Mouse (Mus musculus) lung, postnatal 25 days (tissue): ENCODE measurements around the gene Bicra.
A peak's percentile ranks its signal among the peaks of the same experiment; 100 is the strongest.

Source experiments
- DNase-seq: peaks from one replicate; pipeline ENCODE4 v3.0.0; 2022; ENCODE audit warnings: low spot score

Gene Bicra

DNA sequence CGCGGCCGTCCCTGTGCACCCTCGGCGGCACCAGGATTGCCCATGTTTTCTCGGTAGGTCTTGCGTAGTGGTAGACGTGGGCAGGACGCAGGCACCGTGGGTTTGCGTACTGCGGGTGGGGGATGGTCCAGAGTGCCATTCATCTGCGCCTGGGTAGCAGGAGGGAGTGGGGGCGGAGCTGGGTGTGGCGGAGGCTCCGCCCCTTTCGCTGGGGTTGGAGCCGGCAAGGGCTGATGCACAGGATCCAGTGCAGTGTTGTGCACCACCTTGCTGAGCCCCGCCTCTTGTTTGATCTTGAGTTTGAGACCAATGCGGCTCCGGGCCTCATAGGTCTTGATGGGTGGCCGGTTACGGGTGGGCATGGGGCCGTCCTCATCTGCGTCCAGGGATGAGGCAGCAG lies 75.5 kb downstream of the Bicra start:
- no peak for DNase-seq

DNA sequence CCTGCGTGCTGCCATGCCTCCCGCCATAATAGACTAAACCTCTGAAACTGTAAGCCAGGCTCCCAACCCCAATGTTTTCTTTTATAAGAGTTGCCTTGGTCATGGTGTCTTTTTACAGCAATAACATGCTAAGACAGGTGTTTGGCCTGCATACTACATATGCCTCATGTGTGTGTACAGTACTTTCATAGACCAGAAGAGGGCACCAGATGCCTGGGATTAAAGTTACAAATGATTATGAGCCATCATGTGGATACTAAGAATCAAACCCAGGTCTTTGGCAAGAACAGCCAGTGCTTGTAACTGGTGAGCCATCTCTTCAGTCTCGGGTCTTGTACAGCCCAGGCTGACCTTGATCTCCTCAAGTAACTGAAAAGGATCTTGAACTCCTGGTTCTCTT lies 78.0 kb downstream of the Bicra start:
- no peak for DNase-seq

DNA sequence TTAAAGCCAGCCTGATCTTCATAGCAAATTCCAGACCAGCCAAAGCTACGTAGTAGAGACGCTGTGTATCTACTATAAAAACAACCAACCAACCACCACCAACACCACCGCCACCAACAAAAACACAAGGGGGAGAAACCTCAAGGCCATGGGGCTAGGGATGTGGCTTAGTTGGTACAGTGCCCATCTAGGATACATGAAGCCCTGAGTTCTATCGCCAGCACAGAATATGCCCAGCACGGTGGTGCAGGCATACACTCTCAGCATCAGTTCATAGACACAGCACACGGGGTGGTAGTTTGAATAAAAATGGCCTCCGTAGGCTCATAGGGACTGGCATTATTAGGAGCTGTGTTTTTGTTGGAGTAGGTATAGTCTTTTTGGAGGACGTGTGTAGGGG lies 79.4 kb downstream of the Bicra start:
- no peak for DNase-seq

DNA sequence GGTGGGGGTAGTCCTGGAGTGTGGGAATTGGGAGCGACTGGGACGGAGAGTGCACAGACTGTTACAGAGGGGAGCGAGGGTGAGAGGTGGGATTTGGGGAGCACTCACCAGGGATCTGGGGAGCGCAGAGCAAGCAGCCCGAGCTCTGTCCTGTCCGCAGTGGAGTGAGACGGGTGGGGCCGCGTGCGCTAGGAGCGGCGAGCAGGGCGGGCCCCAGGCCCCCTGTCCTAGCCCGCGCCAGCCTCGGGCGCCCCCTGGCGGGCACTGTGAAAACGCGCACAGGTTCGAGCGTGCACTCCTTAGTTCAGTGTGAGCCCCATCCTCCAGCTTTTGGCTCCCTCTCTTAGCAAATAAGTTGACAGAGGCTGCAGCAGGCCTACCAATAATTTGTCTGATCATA lies 80.4 kb downstream of the Bicra start, which contains the start of gene Ehd2:
Gene Ehd2 (minus strand): TSS at position 256 of the 400 bp plus-strand sequence.
- DNase-seq, result peak; percentile 87

DNA sequence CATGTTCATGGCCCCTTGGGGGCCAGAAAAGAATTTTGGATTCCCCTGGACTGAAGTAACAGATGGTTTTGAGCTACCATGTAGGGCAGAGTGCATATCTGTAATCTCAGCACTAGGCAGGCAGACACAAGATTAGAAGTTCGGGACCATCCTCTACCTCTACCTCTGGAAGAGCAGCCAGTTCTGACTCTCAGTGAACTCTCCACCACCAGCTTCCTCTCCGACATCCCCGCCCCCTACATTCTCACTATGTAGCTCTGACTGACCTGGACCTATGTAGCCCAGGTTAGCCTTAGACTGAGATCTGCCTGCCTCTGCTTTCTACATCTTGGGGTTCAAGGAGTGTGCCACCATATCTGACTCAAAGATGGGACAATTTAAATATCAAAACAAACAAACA lies 81.2 kb downstream of the Bicra start:
- DNase-seq, result no peak

DNA sequence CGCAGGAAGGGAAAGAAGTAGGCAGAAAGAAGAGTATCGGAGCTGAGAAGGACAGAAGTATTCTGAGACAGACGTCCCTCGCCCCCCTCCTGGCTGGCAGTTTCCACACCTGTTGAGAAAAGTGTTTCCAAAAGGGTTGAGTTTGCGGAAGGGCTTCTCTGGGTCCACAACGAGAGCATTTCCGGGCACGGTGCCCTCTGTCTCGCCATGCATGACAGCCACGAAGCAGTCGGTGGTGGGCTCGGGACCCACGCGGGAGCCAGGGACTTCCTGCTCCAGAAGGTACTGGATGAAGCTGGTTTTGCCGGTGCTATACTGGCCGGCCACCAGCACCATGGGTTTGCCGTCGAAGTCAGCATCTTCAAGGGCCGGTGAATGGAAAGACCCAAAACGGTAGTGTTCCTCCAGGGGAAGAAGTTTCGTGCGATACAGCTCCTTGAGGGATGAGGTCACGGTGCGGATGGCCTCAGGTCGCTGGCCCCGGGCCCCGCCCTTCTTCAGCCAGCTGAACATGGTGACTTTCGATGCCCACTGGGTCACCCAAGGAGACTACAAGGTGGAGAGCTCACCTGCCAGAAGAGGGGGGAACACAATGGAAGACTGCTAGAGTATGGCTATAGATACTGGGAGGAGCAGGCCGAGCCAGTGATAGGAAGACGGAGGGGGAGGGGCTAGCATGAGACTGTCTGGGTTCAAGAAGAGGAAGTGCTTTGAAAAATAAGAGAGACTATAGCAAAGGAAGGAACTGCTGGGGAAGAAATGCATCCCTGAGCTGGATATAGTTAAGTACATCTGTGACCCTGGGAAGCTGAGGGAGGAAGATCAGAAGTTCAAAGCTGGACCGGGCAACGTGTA lies 83.7 kb downstream of the Bicra start:
- DNase-seq, result no peak

DNA sequence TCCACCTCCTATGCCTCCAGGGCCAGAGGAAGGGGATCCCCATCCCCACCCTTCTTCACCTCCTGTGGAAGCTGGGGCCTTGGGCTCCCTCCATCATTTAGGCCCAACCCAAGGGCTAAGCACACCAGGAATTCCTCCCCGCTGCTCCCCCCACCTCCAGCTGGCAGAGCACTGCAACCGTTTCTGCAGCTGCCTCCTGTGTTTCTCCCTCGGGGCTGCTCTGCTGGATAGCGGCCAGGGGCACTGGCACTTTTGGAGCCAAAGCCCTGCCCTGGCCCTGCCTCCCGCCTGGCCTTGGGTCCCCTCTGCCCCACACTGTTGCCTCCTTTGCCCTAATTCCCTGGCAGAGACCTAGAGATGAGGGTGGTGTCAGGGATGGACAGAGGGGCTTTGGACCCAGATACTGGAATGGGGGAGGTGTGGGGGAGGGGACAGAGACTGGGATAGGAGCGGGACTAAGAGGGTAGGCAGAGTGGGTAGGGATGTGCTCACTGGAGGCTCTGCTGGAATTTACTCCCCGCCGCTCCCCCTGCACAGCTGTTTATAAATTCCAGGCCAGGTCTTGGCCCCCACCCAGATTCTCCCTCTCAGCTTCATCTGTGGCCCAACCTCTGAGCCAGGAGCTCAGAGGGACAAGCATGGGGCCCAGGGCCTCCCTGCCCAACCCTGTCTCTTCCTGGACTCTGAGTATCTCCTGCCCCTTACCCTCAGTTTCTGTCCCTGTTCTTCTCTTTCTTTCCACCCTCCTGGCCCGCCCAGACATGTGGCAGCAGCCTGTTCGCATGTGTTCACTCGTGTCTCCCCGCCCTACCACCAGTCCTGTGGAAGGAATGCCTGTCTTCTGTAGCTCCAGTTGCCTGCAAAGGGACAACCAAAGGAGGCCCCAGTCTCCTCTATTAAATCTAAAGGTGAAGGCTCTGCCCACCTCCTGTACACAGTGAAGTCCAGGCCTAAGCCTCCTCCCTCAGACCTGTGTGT lies 85.1 kb downstream of the Bicra start:
- DNase-seq, result peak; percentile 89

DNA sequence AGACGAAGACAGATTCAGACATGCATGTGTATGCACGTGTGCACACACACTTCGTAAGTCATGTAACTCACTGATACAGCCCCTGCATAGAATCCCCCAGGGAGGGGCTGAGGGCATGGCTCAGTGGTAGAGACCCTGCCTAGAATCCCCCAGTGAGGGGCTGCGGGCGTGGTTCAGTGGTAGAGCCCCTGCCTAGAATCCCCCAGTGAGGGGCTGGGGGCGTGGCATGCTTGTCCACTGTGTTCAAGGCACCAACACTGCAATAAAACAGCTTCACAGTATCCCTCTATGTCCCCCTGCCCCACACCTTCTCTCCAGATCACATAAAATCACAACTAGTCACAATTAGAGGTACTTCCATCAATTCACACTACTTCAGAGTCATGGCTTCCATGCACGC lies 85.9 kb downstream of the Bicra start:
- no peak for DNase-seq

DNA sequence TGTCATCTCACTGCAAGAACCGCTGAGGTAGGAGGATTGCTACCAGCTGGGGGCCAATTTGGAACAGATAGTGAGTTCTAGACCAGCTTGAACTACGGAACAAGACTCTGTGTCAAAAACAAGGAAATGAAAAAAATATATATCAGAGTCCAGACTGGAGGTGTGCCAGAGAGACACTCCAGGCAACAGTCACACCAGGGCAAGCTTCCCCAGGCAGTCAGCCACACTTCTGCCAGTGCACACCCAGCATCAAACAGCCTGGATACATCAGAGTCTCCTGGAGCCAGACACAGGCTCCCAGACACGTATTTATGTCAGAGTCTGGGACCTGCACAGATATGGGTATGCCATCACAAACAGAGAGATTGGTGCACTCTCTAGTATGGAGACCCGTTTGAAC lies 86.5 kb downstream of the Bicra start:
- DNase-seq, result peak; percentile 28

DNA sequence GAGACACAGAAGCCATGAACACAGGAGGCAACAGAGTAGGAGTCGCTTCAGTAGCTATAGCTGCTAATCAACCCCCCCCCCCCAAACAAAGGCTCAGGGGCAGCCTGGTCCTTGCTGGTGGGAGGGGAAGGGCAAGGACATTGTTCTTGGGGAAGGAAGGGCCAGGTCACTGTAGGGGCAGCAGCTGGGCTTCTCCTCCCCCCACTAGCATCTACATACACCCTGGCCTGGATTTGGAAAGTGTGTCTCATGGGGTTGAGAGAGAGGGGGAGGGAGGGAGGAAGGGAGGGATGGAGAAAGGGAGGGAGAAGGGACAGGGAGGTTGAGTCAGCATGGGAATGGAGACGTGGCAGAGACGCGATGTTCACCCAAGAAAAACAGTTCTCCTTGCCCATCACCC lies 87.0 kb downstream of the Bicra start:
- DNase-seq, result no peak

DNA sequence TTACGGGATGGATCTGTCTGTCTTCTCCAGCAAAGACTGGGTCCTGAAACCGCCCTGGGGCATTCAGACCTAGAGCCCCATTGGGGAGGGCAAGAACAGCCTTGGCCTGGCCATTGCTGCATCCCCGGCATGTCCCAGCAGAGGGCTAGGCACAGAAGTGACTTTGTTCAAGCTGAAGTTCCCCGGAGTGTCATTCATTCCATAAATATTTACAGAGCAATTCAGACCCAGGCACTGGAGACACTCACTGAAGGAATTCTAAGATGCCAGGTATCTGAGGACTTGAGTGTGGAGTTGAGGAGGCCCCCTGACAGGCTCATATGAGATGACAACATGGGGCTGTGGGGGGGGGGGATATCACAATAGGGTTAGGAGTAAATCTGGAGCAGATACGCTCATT lies 91.6 kb downstream of the Bicra start:
- DNase-seq, result peak; percentile 70

DNA sequence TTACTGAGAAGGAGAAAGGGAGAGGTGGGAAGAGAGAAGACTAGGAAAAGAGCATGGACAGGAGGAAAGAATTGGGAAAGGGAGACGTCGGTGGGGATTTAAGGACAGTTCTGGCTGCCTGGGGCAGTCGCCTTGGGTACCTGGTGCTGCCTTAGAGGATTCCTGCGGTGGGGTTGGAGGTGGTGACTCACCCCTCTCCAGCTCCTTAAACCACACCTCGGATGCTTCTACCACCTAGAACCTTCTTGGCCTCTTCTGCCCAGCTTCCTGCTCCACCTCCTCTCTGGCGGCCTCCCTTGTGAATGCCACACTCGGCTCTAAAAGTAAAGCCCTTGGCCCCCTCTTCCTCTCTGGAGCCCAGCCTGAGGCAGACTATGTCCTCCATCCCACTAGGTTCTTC lies 92.2 kb downstream of the Bicra start:
- DNase-seq, result peak; percentile 74

DNA sequence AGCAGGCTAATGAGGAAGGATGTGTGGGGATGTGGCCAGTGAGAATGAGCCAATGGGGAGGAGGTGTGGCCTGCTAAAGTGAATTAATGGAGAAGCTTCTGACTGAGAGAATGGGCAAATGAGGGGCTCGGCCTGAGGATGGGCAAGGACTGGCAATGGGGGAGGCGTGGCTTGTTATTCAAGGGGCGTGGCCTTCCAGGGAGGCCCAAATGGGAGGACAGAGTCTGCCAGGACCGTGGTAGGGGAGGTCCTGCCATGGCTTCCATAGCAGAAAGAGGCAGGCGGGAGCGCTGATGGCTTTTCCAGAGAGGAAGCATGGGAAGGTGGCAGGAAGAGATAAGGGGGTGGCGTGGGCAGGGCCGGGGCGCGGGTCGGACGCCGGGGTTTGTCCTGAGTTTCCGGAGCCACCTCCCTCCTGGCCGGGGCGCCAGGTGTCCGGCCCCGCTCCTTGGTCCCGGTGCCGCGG lies 92.7 kb downstream of the Bicra start:
- DNase-seq, result peak; percentile 85

DNA sequence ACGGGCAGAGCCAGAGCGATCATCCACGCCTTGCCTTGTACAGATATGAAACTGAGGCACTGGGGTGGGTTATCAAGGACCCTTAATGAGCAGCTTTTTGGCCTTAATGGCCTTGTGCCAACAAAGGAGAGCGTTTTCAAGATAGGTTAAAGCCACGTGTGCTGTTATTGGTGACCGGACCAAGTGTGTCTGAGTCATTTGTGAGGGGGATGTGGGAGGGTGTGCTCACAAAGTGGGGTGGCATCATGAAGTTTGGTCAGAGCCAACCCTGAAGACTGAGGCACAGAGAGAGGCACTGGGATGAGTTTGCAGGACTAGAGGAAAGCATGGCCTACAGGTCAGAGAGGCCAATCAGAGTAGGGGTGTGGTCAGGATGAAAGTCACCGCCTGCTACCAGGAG lies 93.3 kb downstream of the Bicra start:
- DNase-seq, result no peak

DNA sequence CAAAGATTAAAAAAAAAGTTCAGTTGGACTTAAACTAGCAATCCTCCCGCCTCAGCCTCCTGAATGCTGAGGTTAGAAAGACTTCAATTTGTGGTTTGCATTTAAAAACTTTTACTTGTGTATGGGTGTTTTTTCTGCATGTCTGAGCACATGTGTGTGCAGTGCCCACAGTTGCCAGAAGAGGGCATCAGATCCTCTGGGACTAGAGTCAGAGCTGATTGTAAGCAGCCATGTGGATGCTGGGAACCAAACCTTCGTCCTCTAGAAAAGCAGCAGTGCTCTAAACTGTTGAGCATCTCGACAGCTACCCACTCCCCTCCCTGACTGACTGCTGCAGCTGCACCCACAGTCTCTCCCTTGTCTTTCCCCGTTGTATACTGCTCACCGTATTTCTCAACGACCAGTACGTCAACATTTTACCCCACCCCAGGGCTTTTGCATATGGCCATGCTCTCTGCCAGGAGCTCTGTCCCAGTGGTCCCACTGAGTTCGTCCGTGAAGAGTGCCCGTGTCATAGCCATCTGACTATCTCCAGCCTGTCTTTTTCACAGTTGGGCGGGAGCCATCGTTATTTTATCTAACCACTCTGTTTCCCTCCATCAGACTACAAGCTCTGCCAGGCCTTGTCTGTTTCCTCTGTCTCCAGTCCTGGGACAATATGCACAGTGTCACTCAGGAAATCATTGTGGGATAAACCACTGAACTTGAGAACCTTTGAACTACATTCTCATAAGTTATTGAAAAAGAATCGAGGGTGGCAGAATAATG lies 94.2 kb downstream of the Bicra start:
- DNase-seq, result no peak

DNA sequence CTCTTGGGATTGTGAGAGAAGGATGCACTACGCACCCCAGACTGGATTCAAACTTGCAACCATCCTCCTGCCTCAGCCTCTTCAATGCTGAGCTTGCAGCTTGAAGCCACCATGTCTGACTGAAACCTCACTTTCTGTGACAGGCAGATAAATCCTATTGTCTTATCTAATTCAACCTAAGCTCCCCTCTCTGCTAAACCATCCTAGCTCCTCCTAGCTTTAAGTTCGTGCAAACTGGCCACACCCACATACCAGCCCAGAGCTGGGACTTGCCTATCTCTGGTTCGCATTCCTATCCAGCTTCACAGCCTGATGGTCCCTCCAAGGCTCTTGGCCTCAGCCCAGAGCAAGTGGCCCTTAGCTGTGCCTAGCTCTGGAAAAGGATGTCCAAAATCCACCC lies 95.3 kb downstream of the Bicra start:
- no peak for DNase-seq

DNA sequence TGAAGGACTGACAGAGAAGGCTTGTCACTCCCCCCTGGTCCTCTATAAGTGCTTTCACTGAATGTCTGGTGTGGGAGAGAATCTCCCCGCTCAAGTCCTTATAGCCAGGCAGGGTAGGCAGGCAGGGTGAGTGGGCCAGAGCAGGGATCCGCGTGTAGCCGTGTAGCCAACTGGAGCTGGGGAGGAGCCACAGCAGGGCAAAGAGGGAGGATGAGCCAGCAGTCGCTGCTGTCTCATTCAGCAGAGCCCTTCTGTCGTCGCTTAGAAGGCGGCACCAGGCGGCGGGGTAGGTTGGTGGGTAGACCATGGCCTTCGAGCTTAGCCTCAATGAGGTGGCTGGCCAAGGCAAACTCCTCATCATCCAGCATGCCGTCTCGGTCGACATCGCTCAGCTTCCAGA lies 97.7 kb downstream of the Bicra start:
- DNase-seq, result no peak

DNA sequence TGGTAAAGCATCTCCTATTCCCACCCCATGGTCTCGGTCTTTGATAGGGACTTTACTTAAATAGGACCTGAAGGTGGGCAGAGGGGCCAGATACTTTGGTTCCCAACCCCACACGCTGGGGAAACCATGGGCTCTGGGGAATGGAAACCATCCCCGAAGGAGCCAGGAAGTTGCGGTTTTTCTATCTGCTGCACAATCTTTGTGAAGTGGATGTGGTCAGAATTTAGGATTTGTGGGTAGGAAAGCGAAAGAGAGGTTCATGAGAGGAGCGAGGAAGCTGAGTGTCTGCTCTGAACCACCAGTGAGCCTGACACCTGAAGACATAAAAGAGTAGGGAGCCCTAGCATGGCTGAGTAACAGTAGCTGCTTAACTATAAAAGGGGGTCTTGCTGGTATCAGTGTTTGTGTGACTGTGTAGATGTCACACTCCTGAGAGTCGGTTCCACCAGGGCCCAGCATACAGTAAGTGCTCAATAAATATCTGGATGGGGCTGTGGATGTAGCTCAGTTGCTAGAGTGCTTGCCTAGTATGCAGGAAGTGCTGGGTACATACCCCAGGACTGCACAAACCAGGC lies 98.4 kb downstream of the Bicra start:
- no peak for DNase-seq

DNA sequence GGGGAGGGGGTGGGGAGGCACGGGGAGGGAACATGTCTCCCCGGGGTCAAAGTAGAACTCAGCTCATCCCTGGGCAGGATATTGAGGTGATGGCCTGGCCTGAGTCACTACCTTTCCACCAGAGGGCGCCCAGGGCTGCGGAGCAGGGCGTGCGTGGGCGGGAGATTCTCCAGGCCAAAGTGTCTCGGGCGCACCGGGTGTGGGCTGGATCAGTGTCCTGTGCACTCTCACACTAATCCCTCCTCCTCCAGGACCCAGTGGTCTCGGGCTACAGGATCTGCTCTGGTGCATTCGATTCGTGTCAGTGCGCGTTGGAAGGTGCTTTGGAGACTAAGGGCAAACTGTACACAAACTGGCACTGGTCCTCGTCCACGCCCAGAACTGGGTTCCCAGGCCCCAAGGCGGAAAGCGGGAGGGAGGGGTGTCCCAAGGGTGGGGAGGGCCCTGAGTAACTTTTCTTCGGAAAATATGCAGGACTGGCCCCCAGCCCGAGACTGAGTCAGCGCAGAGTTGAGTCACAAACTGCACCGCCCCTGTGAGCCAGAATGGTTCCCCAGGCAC lies 99.3 kb downstream of the Bicra start:
- DNase-seq, result peak; percentile 88

DNA sequence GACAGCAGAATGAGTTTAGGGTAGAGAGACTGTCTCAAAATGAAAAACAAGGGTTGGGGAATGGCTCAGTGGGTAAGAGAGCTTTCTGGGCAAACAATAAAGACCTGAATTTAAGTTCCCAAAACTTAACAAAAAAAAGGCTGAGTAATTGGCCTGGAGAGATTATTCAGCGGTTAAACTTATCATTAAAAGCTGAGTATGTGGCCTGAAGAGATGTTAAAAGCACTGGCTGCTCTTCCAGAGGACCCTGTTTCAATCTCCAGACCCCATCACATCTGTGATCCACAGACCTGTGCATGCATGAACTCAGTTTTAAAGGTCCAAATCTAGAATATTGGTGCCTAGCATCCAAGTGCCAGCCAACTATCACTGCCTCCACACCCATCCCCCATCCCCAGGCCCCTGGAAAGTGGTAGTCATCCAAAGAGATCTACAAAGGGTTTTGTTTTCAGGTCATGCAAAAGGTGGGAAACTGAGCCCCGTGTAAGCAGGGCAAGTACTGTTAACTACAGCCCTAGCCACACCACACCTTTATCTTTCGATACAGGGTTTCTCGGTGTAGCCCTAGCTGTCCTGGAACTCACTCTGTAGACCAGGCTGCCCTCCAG lies 100.0 kb downstream of the Bicra start:
- DNase-seq, result no peak
